Mouse (Mus musculus) ES-Bruce4 (cell line): Measurements from ENCODE around the gene Tmem161a.

Source experiments
- CTCF ChIP-seq: IDR thresholded peaks from one replicate; pipeline ENCODE4 v1.8.1; 2011; ENCODE audit warnings: low read depth, low read length
- EP300 ChIP-seq: IDR thresholded peaks from 2 replicates; pipeline ENCODE4 v1.6.1; 2011; ENCODE audit warnings: low read depth, low read length; ENCODE audit not compliant: insufficient read depth
- POLR2A ChIP-seq: IDR thresholded peaks from one replicate; pipeline ENCODE4 v1.8.1; 2011; ENCODE audit warnings: low read length; ENCODE audit not compliant: insufficient read depth

DNA sequence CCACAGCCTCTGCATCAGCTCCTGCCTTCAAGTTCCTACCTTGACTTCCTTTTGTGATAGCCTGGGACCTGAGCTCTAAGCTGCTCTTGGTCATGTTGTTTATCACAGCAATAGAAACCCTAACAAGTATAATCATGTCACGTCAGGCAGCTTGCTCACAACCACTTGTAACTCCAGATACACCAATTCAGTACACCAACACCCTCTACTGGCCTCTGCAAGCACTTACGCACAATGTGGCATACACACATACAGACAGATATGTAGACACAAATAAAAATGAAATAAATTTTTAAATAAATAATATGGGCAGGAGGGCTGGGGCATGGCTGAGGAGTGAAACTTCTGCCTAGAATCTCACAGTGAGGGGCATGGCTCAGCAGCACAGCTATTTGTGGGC lies 23.6 kb downstream of the Tmem161a start:
- no peak for TF ChIP-seq POLR2A
- TF ChIP-seq EP300 = no peak
- no peak for TF ChIP-seq CTCF
